Mouse (Mus musculus) CD4-positive, CD25-positive, alpha-beta regulatory T cell, adult 2 months (primary cell): ENCODE measurements around the gene Evx1.
"Not testable (repeated sequence)": the region's sequence is repeated elsewhere in the genome, so short reads cannot be mapped to it uniquely, and the experiment has no call there.

ENCODE experiments used
- DNase-seq: peaks from one replicate; pipeline ENCODE4 v3.0.0-alpha.2; 2012; ENCODE audit warnings: low read depth, low spot score

Gene Evx1

GRCm38 (mm10) chr6:52321826-52322315 lies 8.6 kb downstream of the Evx1 start:
- no peak for DNase-seq

DNA sequence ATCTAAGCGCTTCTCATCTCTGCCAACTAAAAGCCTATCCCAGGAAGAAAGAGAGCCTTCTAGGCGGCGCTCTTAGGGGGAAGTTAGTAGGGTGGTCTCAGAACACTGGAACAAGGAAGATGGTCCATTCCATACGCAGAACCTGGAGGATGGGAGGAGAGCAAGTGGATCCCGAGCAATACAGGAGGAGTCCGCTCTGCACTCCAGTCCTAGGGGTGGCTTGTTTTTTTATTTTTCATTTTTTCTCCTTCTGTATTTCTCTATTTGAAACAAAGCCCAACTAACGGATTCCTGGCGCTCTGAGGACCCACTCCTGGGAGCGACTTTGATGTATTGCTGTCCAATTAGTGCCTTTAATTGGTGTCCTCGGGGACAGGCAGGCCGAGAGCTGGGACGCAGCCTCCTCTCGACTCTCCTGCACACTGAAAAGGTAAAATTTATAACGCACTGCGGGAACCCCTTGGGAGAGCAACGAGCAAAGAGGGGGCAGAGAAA lies 9.5 kb downstream of the Evx1 start:
- DNase-seq, result no peak

GRCm38 (mm10) chr6:52323292-52323691 lies 10.0 kb downstream of the Evx1 start:
- DNase-seq, result no peak

DNA sequence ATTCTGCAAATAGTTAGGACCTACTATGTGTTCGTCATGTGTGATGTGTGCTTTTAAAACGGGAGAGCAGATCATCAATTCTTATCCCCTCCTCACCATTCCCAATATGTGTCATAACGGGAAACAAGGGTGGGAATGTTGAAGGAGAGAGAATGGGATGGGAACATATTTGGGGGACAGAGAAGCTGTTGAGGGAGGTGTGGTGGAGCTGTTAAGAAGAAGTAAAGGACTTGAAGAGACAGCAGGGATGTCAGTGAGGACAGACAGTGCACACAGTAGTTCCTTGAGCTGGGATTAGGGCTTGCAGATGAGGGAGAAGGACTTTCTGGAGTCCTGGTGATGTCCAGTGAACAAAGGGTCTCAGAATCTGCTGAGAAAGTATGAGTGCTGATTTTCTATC lies 10.8 kb downstream of the Evx1 start:
- DNase-seq, result no peak

DNA sequence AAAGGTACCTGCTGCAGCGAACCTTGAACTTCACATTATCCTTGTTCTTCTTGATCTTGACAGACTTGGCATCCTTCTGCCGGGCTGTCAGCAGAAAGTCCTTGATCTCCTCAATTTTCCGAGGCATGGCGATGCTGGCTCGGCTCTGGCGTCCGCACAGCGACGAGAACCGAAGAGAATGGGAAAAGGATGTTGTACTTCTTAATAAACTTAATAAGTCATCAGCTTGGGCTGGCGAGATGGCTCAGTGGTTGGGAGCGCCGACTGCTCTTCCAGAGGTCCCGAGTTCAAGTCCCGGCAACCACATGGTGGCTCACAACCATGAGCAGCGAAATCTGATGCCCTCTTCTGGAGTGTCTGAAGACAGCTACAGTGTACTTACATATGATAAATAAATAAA lies 33.5 kb downstream of the Evx1 start:
- not testable (repeated sequence) for DNase-seq

DNA sequence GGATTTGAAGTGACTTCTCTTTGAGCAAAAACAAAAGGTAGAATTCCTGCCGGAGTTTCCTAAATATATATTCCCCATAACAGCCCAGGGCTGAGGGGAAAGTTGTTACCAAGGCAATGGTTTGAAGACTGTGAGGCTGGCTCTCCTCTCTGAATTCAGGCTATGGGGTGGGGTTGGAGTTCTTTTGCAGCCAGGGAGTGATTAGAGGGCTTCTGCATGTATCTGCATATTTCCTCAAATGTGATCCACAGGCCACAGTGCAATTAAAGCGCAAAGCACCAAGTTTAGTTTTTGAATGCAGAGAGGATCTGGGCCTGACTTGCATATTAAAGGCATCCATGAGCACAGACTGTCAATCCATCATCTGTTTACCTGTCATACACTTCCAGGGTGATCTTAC lies 52.7 kb downstream of the Evx1 start:
- no peak for DNase-seq

GRCm38 (mm10) chr6:52366533-52366932 lies 53.2 kb downstream of the Evx1 start:
- no peak for DNase-seq

GRCm38 (mm10) chr6:52367067-52367466 lies 53.8 kb downstream of the Evx1 start:
- DNase-seq, result no peak
